Comparison of ENCODE assay signal across 24 mouse cellular contexts in the genomic region with DNA sequence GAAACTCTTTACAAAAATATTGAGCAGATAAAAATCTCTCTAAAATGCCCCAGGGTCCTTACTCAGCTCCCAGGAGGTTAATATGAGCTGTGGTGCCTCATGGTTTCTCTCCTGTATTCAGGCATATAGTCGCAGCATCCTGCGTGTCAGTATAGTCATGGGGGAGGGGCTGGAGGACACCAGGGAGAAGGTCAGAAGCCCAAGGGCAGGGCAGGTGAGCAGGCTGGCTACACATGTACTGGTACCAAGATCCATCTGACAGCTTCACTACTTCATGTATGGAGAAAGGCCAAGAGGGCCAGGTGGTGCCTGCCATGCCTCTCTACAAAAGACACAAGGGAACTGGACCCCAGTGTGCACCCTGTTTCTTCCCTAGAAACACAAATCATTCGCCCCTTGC.
"Had no signal": no experiment of that assay in that cellular context is flagged by ENCODE, and none has a peak within 500 bp of the region (broad histone marks: within the 10 kb centered on the region; RNA-seq: fewer than 3 reads in every experiment).

No protein-coding gene starts in this region.

- DNase-seq: gastrocnemius, adult 2 months; gastrocnemius, postnatal 10 days; gastrocnemius, postnatal 25 days; heart, adult 2 months; heart, postnatal 14 days; heart, postnatal 4 days; kidney, adult 18-20 months; kidney, adult 8-10 months; kidney, postnatal 10 days; kidney, postnatal 4 days; liver; liver, embryonic 13.5 days had no signal

- ATAC-seq: hindbrain, embryonic 16.5 days; inflammation-experienced regulatory T-cells, adult 6 months; intestine, embryonic 15.5 days; intestine, postnatal 0 days had no signal

- H3K27me3 ChIP-seq: heart, embryonic 12.5 days; hindbrain, embryonic 12.5 days; intestine, embryonic 15.5 days; limb, embryonic 12.5 days; liver, embryonic 13.5 days had no signal

- H3K9ac ChIP-seq: heart, embryonic 12.5 days; hindbrain, embryonic 12.5 days; intestine, embryonic 15.5 days; limb, embryonic 12.5 days; liver, embryonic 13.5 days had no signal

- H3K4me1 ChIP-seq: heart, embryonic 12.5 days; intestine, embryonic 15.5 days; limb, embryonic 10.5 days; limb, embryonic 12.5 days; liver, embryonic 13.5 days had no signal

- H3K27ac ChIP-seq: gastrocnemius, adult 2 months; heart, adult 2 months; hindbrain, embryonic 10.5 days; hindbrain, embryonic 12.5 days; intestine, embryonic 15.5 days; layer of hippocampus, adult 2 months; left cerebral cortex, adult 2 months; limb, embryonic 10.5 days; limb, embryonic 12.5 days; liver, embryonic 13.5 days had no signal

- H3K4me2 ChIP-seq: heart, embryonic 12.5 days; hindbrain, embryonic 12.5 days; intestine, embryonic 15.5 days; limb, embryonic 12.5 days; liver, embryonic 11.5 days; liver, embryonic 13.5 days had no signal

- H3K9me3 ChIP-seq: heart, embryonic 12.5 days; hindbrain, embryonic 10.5 days; hindbrain, embryonic 12.5 days; intestine, embryonic 15.5 days; limb, embryonic 10.5 days; limb, embryonic 12.5 days had no signal

- H3K4me3 ChIP-seq: gastrocnemius, adult 2 months; heart, adult 2 months; heart, embryonic 12.5 days; hindbrain, embryonic 10.5 days; hindbrain, embryonic 12.5 days; intestine, embryonic 15.5 days; layer of hippocampus, adult 2 months; left cerebral cortex, adult 2 months; limb, embryonic 10.5 days; limb, embryonic 12.5 days; liver, embryonic 13.5 days had no signal

- H3K36me3 ChIP-seq: heart, embryonic 12.5 days; hindbrain, embryonic 10.5 days; hindbrain, embryonic 12.5 days; intestine, embryonic 15.5 days; limb, embryonic 10.5 days; limb, embryonic 12.5 days; liver, embryonic 13.5 days had no signal
